Mouse (Mus musculus) CH12.LX (cell line): ENCODE data around the gene Hao1. TPM values are rescaled to one million over a fixed set of nuclear protein-coding genes. Genes with fewer than 3 reads are reported as not detected.

Experiments
- DNase-seq: peaks from one replicate; pipeline ENCODE4 v3.0.0-alpha.2; 2013; ENCODE audit errors: extremely low read depth
- H3K27ac ChIP-seq: 2 replicates; pipeline ENCODE4 v1.5.1; 2012; ENCODE audit warnings: low read depth, mild to moderate bottlenecking, control low read depth, moderate library complexity; ENCODE audit not compliant: insufficient read depth
- H3K27me3 ChIP-seq: replicated peaks from 2 replicates; pipeline ENCODE3; 2012; ENCODE audit warnings: inconsistent platforms
- H3K36me3 ChIP-seq, 2 experiments: replicated peaks in 1 of 2; 2 replicates each; pipeline versions ENCODE3 to v1.6.1; 2012; ENCODE audit warnings: inconsistent platforms in 1 of 2, low read length in 1 of 2, mild to moderate bottlenecking in 1 of 2, mixed read lengths in 1 of 2, moderate library complexity in 1 of 2; ENCODE audit not compliant: control insufficient read depth in 1 of 2, insufficient read depth in 1 of 2
- H3K4me1 ChIP-seq, 2 experiments: 2 replicates each; pipeline ENCODE4 v1.6.1; 2012; ENCODE audit warnings: inconsistent platforms in 1 of 2, moderate library complexity in 1 of 2; ENCODE audit not compliant: insufficient read depth in 2 of 2, control insufficient read depth in 1 of 2
- H3K4me2 ChIP-seq: 2 replicates; pipeline ENCODE4 v1.6.1; 2012; ENCODE audit warnings: low read depth, mild to moderate bottlenecking, control low read depth; ENCODE audit not compliant: poor library complexity, insufficient read depth, severe bottlenecking
- H3K4me3 ChIP-seq, 3 experiments: fragments of 150-350 bp in 1 of 3; sonication (generic) in 1 of 3; replicated peaks in 1 of 3; 2 replicates each; pipeline versions ENCODE3 to v1.5.1; 2011 to 2012; ENCODE audit warnings: low read depth in 2 of 3, low read length in 2 of 3, mild to moderate bottlenecking in 2 of 3, moderate library complexity in 2 of 3, control low read depth in 1 of 3, improper control_type of control experiment in 1 of 3, inconsistent platforms in 1 of 3, mixed read lengths in 1 of 3; ENCODE audit not compliant: poor library complexity in 1 of 3
- H3K79me2 ChIP-seq: replicated peaks from 2 replicates; pipeline ENCODE4 v1.6.1; 2012; ENCODE audit warnings: mild to moderate bottlenecking, moderate library complexity; ENCODE audit not compliant: control insufficient read depth, poor library complexity, insufficient read depth, severe bottlenecking; ENCODE audit errors: extremely low read depth
- H3K9ac ChIP-seq: 2 replicates; pipeline ENCODE4 v1.6.1; 2012; ENCODE audit warnings: low read depth, mild to moderate bottlenecking, control low read depth, moderate library complexity; ENCODE audit not compliant: insufficient read depth
- H3K9me3 ChIP-seq: replicated peaks from 2 replicates; pipeline ENCODE3; 2012; ENCODE audit warnings: low read length, inconsistent platforms, mixed read lengths
- CTCF ChIP-seq, 2 experiments: IDR thresholded peaks in 1 of 2; conservative IDR thresholded peaks in 1 of 2; 2 replicates each; pipeline ENCODE4 v1.5.1; 2011 to 2012; ENCODE audit warnings: low read depth in 2 of 2, low read length in 2 of 2, improper control_type of control experiment in 1 of 2, inconsistent platforms in 1 of 2, mild to moderate bottlenecking in 1 of 2, moderate library complexity in 1 of 2
- E2F4 ChIP-seq: IDR thresholded peaks from 2 replicates; pipeline ENCODE4 v1.6.1; 2011; ENCODE audit warnings: low read depth, low read length, improper control_type of control experiment; ENCODE audit not compliant: insufficient replicate concordance
- ELF1 ChIP-seq: IDR thresholded peaks from 2 replicates; pipeline ENCODE4 v1.6.1; 2014; ENCODE audit warnings: low read depth, mild to moderate bottlenecking, inconsistent platforms, low read length, improper control_type of control experiment
- ETS1 ChIP-seq: conservative IDR thresholded peaks from 2 replicates; pipeline ENCODE4 v1.6.1; 2012; ENCODE audit warnings: low read depth, mild to moderate bottlenecking, inconsistent platforms, low read length, improper control_type of control experiment, moderate library complexity
- GABPA ChIP-seq: IDR thresholded peaks from 2 replicates; pipeline ENCODE4 v1.6.1; 2012; ENCODE audit warnings: low read depth, low read length, improper control_type of control experiment, inconsistent platforms; ENCODE audit not compliant: insufficient replicate concordance
- JUN ChIP-seq: IDR thresholded peaks from 2 replicates; pipeline ENCODE4 v1.6.1; 2011; ENCODE audit warnings: low read depth, mild to moderate bottlenecking, low read length, improper control_type of control experiment, moderate library complexity; ENCODE audit not compliant: insufficient read depth
- JUND ChIP-seq: conservative IDR thresholded peaks from 2 replicates; pipeline ENCODE4 v1.6.1; 2011; ENCODE audit warnings: low read depth, low read length, improper control_type of control experiment
- KAT2A ChIP-seq: IDR thresholded peaks from 2 replicates; pipeline ENCODE4 v1.6.1; 2012; ENCODE audit warnings: low read length, improper control_type of control experiment, inconsistent platforms; ENCODE audit not compliant: insufficient replicate concordance
- MAFK ChIP-seq: IDR thresholded peaks from 2 replicates; pipeline ENCODE4 v1.6.1; 2011; ENCODE audit warnings: low read length, improper control_type of control experiment; ENCODE audit not compliant: insufficient replicate concordance
- MXI1 ChIP-seq: IDR thresholded peaks from 2 replicates; pipeline ENCODE4 v1.6.1; 2011; ENCODE audit warnings: mild to moderate bottlenecking, low read depth, low read length, improper control_type of control experiment
- NELFE ChIP-seq: IDR thresholded peaks from 2 replicates; pipeline ENCODE4 v1.6.1; 2011; ENCODE audit warnings: low read depth, low read length, improper control_type of control experiment
- PAX5 ChIP-seq: IDR thresholded peaks from 2 replicates; pipeline ENCODE4 v1.6.1; 2012; ENCODE audit warnings: low read length, inconsistent platforms, mixed read lengths
- POLR2A ChIP-seq: IDR thresholded peaks from 2 replicates; pipeline ENCODE4 v1.6.1; 2011; ENCODE audit warnings: low read depth, mild to moderate bottlenecking, improper control_type of control experiment, low read length
- RCOR1 ChIP-seq: conservative IDR thresholded peaks from 2 replicates; pipeline ENCODE4 v1.6.1; 2012; ENCODE audit warnings: low read depth, mild to moderate bottlenecking, inconsistent platforms, low read length, improper control_type of control experiment
- SIN3A ChIP-seq: IDR thresholded peaks from 2 replicates; pipeline ENCODE4 v1.6.1; 2012; ENCODE audit warnings: low read length, improper control_type of control experiment, inconsistent platforms
- TCF12 ChIP-seq: IDR thresholded peaks from 2 replicates; pipeline ENCODE4 v1.6.1; 2014; ENCODE audit warnings: low read depth, mild to moderate bottlenecking, inconsistent platforms, low read length, improper control_type of control experiment
- USF2 ChIP-seq: conservative IDR thresholded peaks from 2 replicates; pipeline ENCODE4 v1.6.1; 2011; ENCODE audit warnings: low read depth, low read length, improper control_type of control experiment
- ZKSCAN1 ChIP-seq: IDR thresholded peaks from 2 replicates; pipeline ENCODE4 v1.6.1; 2012; ENCODE audit warnings: low read depth, inconsistent platforms, low read length, improper control_type of control experiment, borderline replicate concordance
- ZMIZ1 ChIP-seq: IDR thresholded peaks from 2 replicates; pipeline ENCODE4 v1.6.1; 2012; ENCODE audit warnings: low read depth, mild to moderate bottlenecking, inconsistent platforms, low read length, improper control_type of control experiment
- dilution Hi-C: fragments of 300-500 bp; cut with MboI; formaldehyde crosslinking; loops from 2 replicates; pipeline ENCODE4 v1.14.3; 2020; ENCODE audit warnings: low sequenced_read_pairs; ENCODE audit not compliant: extremely low pct_unique_long_range_greater_than_20kb, extremely low pct_ligation_motif_present
- in situ Hi-C: fragments of 300-500 bp; cut with MboI; formaldehyde crosslinking; loops from 3 replicates; pipeline ENCODE4 v1.14.3; 2019; ENCODE audit warnings: low sequenced_read_pairs, low pct_ligation_motif_present, low pct_unique_long_range_greater_than_20kb, mixed read lengths
- polyA plus RNA-seq: library from polyadenylated mRNA; unstranded; fragments of >175 nt; gene quantifications from 2 replicates; pipeline ENCODE4 v1.2.1, GENCODE M21; 2012; ENCODE audit warnings: low read depth; ENCODE audit not compliant: insufficient read length
- total RNA-seq, 2 experiments: library from RNA; depleted of rRNA; stranded (reverse); fragments of 300-350 nt in 1 of 2; fragments of >200 nt in 1 of 2; gene quantifications; 2 replicates each; pipeline ENCODE4 v1.2.3; 2012 to 2014

The Hao1 gene
- total and polyA plus RNA-seq, 3 experiments = 0.11 TPM; not detected in 2

DNA sequence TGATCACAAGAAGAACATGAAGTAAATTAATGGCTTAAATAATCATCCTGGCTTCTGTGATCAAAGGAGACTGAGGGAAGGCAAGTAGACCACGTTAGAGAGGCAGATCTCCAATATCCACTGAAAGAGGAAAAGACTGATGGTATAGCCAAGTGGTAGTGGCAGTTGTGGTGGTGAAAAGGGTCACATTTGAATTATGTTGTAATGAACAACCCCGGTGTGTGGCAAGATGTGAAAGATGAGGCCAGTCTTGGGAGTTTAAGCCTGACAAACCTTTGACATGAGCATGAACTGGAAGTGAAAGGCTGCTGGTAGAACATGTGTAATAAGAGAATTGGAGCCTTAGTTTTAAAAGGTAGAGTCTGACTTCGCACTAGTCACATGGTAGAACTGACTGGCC lies 54.4 kb downstream of the Hao1 start:
- in situ Hi-C loops = loop anchor here (25.0 kb wide), 1 partner anchor 412 kb away; no protein-coding TSS in a partner anchor
- Histone ChIP-seq H3K4me2 (no peak overlapping the region), H3K79me2 (no peaks in the 10 kb centered on the region), H3K9me3 (no peaks in the 10 kb centered on the region), H3K4me1 (no peaks in the 10 kb centered on the region), H3K4me3 (no peak overlapping the region), H3K27ac (no peak overlapping the region), H3K36me3 (no peaks in the 10 kb centered on the region), H3K27me3 (no peaks in the 10 kb centered on the region), H3K9ac (no peak overlapping the region)
- TF ChIP-seq KAT2A = no peak
- no peak for TF ChIP-seq ELF1
- TF ChIP-seq USF2 = no peak
- no peak for TF ChIP-seq JUND
- no peak for TF ChIP-seq ZKSCAN1
- no peak for TF ChIP-seq RCOR1
- TF ChIP-seq JUN = no peak
- no peak for TF ChIP-seq POLR2A
- no peak for TF ChIP-seq ETS1
- TF ChIP-seq MAFK = no peak
- TF ChIP-seq GABPA = no peak
- no peak for TF ChIP-seq PAX5
- no peak for TF ChIP-seq ZMIZ1
- TF ChIP-seq NELFE = no peak
- no peak for TF ChIP-seq MXI1
- TF ChIP-seq CTCF (conservative IDR thresholded peaks at IDR 0.05 in 1 of 2, IDR thresholded peaks at IDR 0.05 in 1 of 2; ENCODE audit: low read depth in 2 of 2, low read length in 2 of 2) = no peak
- no peak for TF ChIP-seq TCF12
- no peak for TF ChIP-seq SIN3A
- DNase-seq = no peak
- dilution Hi-C loops = no loop called here

DNA sequence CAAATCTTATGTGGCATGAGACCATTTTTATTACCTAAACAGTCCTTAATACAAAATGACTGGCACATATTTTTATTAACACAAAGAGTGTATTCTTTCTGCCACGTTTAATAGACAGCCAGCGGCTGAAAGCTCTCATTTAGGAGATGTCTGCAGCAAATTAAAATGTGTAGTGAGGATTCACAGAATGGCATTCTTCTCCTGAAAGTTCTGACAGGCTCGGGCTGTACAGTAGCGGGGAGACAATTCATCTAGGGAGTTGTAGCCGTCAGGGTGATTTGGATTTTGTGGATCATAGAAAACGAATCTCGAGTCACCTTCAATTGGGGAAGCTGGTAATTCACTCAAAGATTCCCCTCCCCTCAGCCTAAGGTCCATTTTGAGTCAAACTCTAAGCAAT lies 55.7 kb downstream of the Hao1 start:
- Histone ChIP-seq H3K36me3 (no peaks in the 10 kb centered on the region), H3K9ac (no peak overlapping the region), H3K27ac (no peak overlapping the region), H3K4me3 (no peak overlapping the region), H3K27me3 (no peaks in the 10 kb centered on the region), H3K9me3 (no peaks in the 10 kb centered on the region), H3K79me2 (no peaks in the 10 kb centered on the region), H3K4me2 (no peak overlapping the region)
- dilution Hi-C loops = no loop called here
- in situ Hi-C loops = loop anchor here (25.0 kb wide), 1 partner anchor 411 kb away; no protein-coding TSS in a partner anchor
- TF ChIP-seq E2F4 (no peak), USF2 (no peak)
- TF ChIP-seq, all 38 proteins: peak for 0
- no peaks in the 10 kb centered on the region for H3K4me1 ChIP-seq
- DNase-seq = no peak
